Mouse (Mus musculus) intestine, postnatal 0 days (tissue): Measurements from ENCODE around the gene Sipa1l1. TPM values are rescaled to one million over a fixed set of nuclear protein-coding genes. Genes with fewer than 3 reads are reported as not detected.

Source experiments
- ATAC-seq: fragments of 200-750 bp; cut with Nextera tagmentation; 2 replicates; pipeline ENCODE4 v1.8.0; 2017; ENCODE audit warnings: mild to moderate bottlenecking, moderate TSS enrichment, moderate library complexity
- H3K27ac ChIP-seq: fragments of 300-500 bp; sonication (generic); 2 replicates; pipeline ENCODE4 v1.5.1; 2014; ENCODE audit warnings: mild to moderate bottlenecking, low read depth, low read length, moderate library complexity
- H3K27me3 ChIP-seq: fragments of 300-500 bp; sonication (generic); replicated peaks from 2 replicates; pipeline ENCODE4 v1.6.1; 2014; ENCODE audit warnings: low read length, mixed read lengths; ENCODE audit not compliant: control insufficient read depth, insufficient read depth
- H3K36me3 ChIP-seq: fragments of 300-500 bp; sonication (generic); 2 replicates; pipeline ENCODE4 v1.6.1; 2014; ENCODE audit warnings: mild to moderate bottlenecking, moderate library complexity; ENCODE audit not compliant: control insufficient read depth, insufficient read depth
- H3K4me1 ChIP-seq: fragments of 300-500 bp; sonication (generic); replicated peaks from 2 replicates; pipeline ENCODE4 v1.6.1; 2014; ENCODE audit warnings: antibody characterized with exemption, low read length, mixed read lengths; ENCODE audit not compliant: control insufficient read depth, insufficient read depth
- H3K4me2 ChIP-seq: fragments of 300-500 bp; sonication (generic); replicated peaks from 2 replicates; pipeline ENCODE4 v1.6.1; 2014; ENCODE audit warnings: low read depth, mild to moderate bottlenecking, moderate library complexity
- H3K4me3 ChIP-seq: fragments of 300-500 bp; sonication (generic); 2 replicates; pipeline ENCODE4 v1.5.1; 2014; ENCODE audit warnings: low read depth, low read length
- H3K9ac ChIP-seq: fragments of 300-500 bp; sonication (generic); 2 replicates; pipeline ENCODE4 v1.6.1; 2014; ENCODE audit warnings: mild to moderate bottlenecking, low read depth, low read length
- H3K9me3 ChIP-seq: fragments of 300-500 bp; sonication (generic); 2 replicates; pipeline ENCODE4 v1.6.1; 2016; ENCODE audit warnings: mixed run types; ENCODE audit not compliant: control insufficient read depth
- CTCF ChIP-seq: sonication (generic); IDR thresholded peaks from 2 replicates; pipeline ENCODE4 v1.5.1; 2016; ENCODE audit warnings: low read depth, mild to moderate bottlenecking, control low read depth, antibody characterized with exemption, moderate library complexity
- WGBS: fragments of 180-500 bp; shearing (Covaris S2); extraction: QIAGEN DNeasy Blood & Tissue Kit; methylation state at CpG from one replicate; pipeline ENCODE4 v1.1.7; 2014; 5-methylcytosine and 5-hydroxymethylcytosine counted together
- polyA plus RNA-seq: library from polyadenylated mRNA; unstranded; fragments of >200 nt; fragmentation: Nextera tagmentation; extraction: Ambion mirVana; gene quantifications from 2 replicates; pipeline ENCODE4 v1.2.1, GENCODE M21; 2015

Sipa1l1 gene
- polyA plus RNA-seq, 1 experiment from 2014 or later, result 10.2 TPM

GRCm38 (mm10) chr12:82213056-82213455 is 43.9 kb downstream of the Sipa1l1 start:
- WGBS, result 86% methylated on average over 2 of the region's 2 CpGs
- Histone ChIP-seq H3K9ac (no peak overlapping the region), H3K27me3 (no peaks in the 10 kb centered on the region), H3K4me3 (no peak overlapping the region), H3K4me1 (0 out of 2 replicates have a peak, but pooled peaks cover 1% of the 10 kb centered on the region), H3K27ac (no peak overlapping the region), H3K36me3 (no peaks in the 10 kb centered on the region; the same call in 1 of the 2 replicates), H3K9me3 (no peaks in the 10 kb centered on the region), H3K4me2 (no peak overlapping the region)
- TF ChIP-seq CTCF, result no peak
- no peak for ATAC-seq

- Histone ChIP-seq H3K4me3 (no peak overlapping the region), H3K9me3 (no peaks in the 10 kb centered on the region), H3K9ac (no peak overlapping the region), H3K36me3 (no peaks in the 10 kb centered on the region), H3K4me2 (no peak overlapping the region), H3K27me3 (no peaks in the 10 kb centered on the region), H3K4me1 (no peaks in the 10 kb centered on the region), H3K27ac (no peak overlapping the region)
- WGBS, result 83% methylated on average over 5 of the region's 5 CpGs
- TF ChIP-seq CTCF, result no peak
- no peak for ATAC-seq
Observed at GRCm38 (mm10) chr12:82214916-82215315, 45.8 kb downstream of the Sipa1l1 start.

GRCm38 (mm10) chr12:82216801-82217553 is 47.9 kb downstream of the Sipa1l1 start:
- no peak overlapping the region for H3K9ac ChIP-seq
- 79% methylated on average over 6 of the region's 6 CpGs for WGBS

GRCm38 (mm10) chr12:82218201-82218600 is 49.1 kb downstream of the Sipa1l1 start:
- H3K36me3 ChIP-seq, result no peaks in the 10 kb centered on the region
- ATAC-seq, result no peak
- 92% methylated on average over 7 of the region's 7 CpGs for WGBS
- no peak overlapping the region for H3K27ac ChIP-seq
- no peaks in the 10 kb centered on the region for H3K9me3 ChIP-seq
- no peak overlapping the region for H3K4me2 ChIP-seq
- H3K9ac ChIP-seq, result no peak overlapping the region
- no peaks in the 10 kb centered on the region for H3K27me3 ChIP-seq
- no peak overlapping the region for H3K4me3 ChIP-seq
- H3K4me1 ChIP-seq, result no peaks in the 10 kb centered on the region
- no peak for TF ChIP-seq CTCF

More at GRCm38 (mm10) chr12:82216801-82217553, 47.9 kb downstream of the Sipa1l1 start:
- H3K27ac ChIP-seq, result no peak overlapping the region
- H3K4me1 ChIP-seq, result no peaks in the 10 kb centered on the region
- H3K36me3 ChIP-seq, result no peaks in the 10 kb centered on the region
- no peak for ATAC-seq
- no peak overlapping the region for H3K4me3 ChIP-seq
- no peaks in the 10 kb centered on the region for H3K9me3 ChIP-seq
- TF ChIP-seq CTCF, result no peak
- no peak overlapping the region for H3K4me2 ChIP-seq
- no peaks in the 10 kb centered on the region for H3K27me3 ChIP-seq

- TF ChIP-seq CTCF, result no peak
- ATAC-seq, result no peak
Observed at GRCm38 (mm10) chr12:82220367-82221089, 51.4 kb downstream of the Sipa1l1 start.

GRCm38 (mm10) chr12:82223126-82223815 is 54.2 kb downstream of the Sipa1l1 start:
- Histone ChIP-seq H3K9ac (no peak overlapping the region), H3K4me2 (no peak overlapping the region), H3K36me3 (no peaks in the 10 kb centered on the region), H3K9me3 (no peaks in the 10 kb centered on the region), H3K27ac (no peak overlapping the region), H3K4me1 (no peaks in the 10 kb centered on the region), H3K4me3 (no peak overlapping the region), H3K27me3 (no peaks in the 10 kb centered on the region)
- 66% methylated on average over 9 of the region's 9 CpGs for WGBS
- ATAC-seq, result no peak
- TF ChIP-seq CTCF, result no peak

More at GRCm38 (mm10) chr12:82220367-82221089, 51.4 kb downstream of the Sipa1l1 start:
- Histone ChIP-seq H3K36me3 (no peaks in the 10 kb centered on the region), H3K4me1 (no peaks in the 10 kb centered on the region), H3K4me3 (no peak overlapping the region), H3K9ac (no peak overlapping the region), H3K27me3 (no peaks in the 10 kb centered on the region), H3K27ac (no peak overlapping the region), H3K9me3 (no peaks in the 10 kb centered on the region), H3K4me2 (no peak overlapping the region)
- WGBS, result 82% methylated on average over 5 of the region's 5 CpGs
